Mouse (Mus musculus) hindbrain, embryonic 12.5 days (tissue): ENCODE results near the gene Krtap13. TPM values are rescaled to one million over a fixed set of nuclear protein-coding genes. Genes with fewer than 3 reads are reported as not detected.

ENCODE experiments used
- ATAC-seq: fragments of 200-750 bp; cut with Nextera tagmentation; 2 replicates; pipeline ENCODE4 v1.8.0; 2017; ENCODE audit warnings: moderate TSS enrichment; ENCODE audit not compliant: low FRiP score
- H3K27ac ChIP-seq: fragments of 300-500 bp; sonication (generic); 2 replicates; pipeline ENCODE4 v1.5.1; 2016; ENCODE audit warnings: mild to moderate bottlenecking
- H3K27me3 ChIP-seq: fragments of 300-500 bp; sonication (generic); 2 replicates; pipeline ENCODE4 v1.6.1; 2016; ENCODE audit warnings: mild to moderate bottlenecking
- H3K36me3 ChIP-seq: fragments of 300-500 bp; sonication (generic); 2 replicates; pipeline ENCODE4 v1.6.1; 2016; ENCODE audit warnings: mild to moderate bottlenecking
- H3K4me1 ChIP-seq: fragments of 300-500 bp; sonication (generic); 2 replicates; pipeline ENCODE4 v1.6.1; 2016
- H3K4me2 ChIP-seq: fragments of 300-500 bp; sonication (generic); replicated peaks from 2 replicates; pipeline ENCODE4 v1.6.1; 2016; ENCODE audit warnings: mild to moderate bottlenecking
- H3K4me3 ChIP-seq: fragments of 300-500 bp; sonication (generic); 2 replicates; pipeline ENCODE4 v1.5.1; 2016; ENCODE audit warnings: mild to moderate bottlenecking
- H3K9ac ChIP-seq: fragments of 300-500 bp; sonication (generic); 2 replicates; pipeline ENCODE4 v1.6.1; 2016; ENCODE audit warnings: mild to moderate bottlenecking, moderate library complexity
- H3K9me3 ChIP-seq: fragments of 300-500 bp; sonication (generic); replicated peaks from 2 replicates; pipeline ENCODE4 v1.6.1; 2016; ENCODE audit warnings: mild to moderate bottlenecking
- WGBS: fragments of 180-500 bp; shearing (Covaris S2); methylation state at CpG from one replicate; pipeline ENCODE4 v1.1.7; 2016; 5-methylcytosine and 5-hydroxymethylcytosine counted together
- polyA plus RNA-seq: library from polyadenylated mRNA; unstranded; fragments of >200 nt; fragmentation: Nextera tagmentation; extraction: Ambion mirVana; gene quantifications from 2 replicates; pipeline ENCODE4 v1.2.1, GENCODE M21; 2016

Gene Krtap13
- polyA plus RNA-seq, 1 experiment from 2014 or later, result not detected

DNA sequence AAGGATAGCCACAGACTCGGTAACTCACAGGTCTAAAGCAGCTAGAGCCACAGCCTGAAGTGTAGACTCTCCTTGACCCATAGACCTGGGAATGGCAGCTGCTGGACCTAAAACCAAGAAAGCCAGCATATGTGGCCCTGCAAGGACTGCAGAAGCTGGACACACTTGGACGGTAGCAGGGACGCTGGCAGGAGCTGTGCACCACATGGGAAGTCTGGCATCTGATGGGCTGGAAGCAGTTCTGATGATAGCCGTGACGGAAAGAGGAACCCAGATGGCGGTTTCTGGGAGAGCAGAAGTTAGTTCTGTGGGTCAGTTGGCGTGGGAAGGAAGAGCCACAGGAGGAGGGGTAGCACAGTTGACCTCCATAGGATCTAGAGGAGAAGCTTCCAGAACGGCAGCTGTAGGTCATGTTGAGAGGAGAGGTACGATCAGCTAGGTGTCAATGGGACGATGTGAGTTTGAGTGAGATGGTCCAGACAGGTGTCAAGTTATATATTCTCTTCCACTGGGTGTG is 43.9 kb downstream of the Krtap13 start, which contains the start of gene 2310061N02Rik:
Gene 2310061N02Rik (minus strand): TSS at position 467 of the 517 bp plus-strand sequence.
- ATAC-seq, result no peak
- Histone ChIP-seq H3K4me3 (no peak within 1 kb of the TSS), H3K4me2 (no peak within 1 kb of the TSS), H3K36me3 (no peaks in the 10 kb centered on the region), H3K4me1 (no peaks in the 10 kb centered on the region), H3K27ac (no peak within 1 kb of the TSS), H3K27me3 (no peaks in the 10 kb centered on the region), H3K9ac (no peak within 1 kb of the TSS), H3K9me3 (no peaks in the 10 kb centered on the region)
- WGBS, result 89% methylated on average over 10 of the region's 10 CpGs

DNA sequence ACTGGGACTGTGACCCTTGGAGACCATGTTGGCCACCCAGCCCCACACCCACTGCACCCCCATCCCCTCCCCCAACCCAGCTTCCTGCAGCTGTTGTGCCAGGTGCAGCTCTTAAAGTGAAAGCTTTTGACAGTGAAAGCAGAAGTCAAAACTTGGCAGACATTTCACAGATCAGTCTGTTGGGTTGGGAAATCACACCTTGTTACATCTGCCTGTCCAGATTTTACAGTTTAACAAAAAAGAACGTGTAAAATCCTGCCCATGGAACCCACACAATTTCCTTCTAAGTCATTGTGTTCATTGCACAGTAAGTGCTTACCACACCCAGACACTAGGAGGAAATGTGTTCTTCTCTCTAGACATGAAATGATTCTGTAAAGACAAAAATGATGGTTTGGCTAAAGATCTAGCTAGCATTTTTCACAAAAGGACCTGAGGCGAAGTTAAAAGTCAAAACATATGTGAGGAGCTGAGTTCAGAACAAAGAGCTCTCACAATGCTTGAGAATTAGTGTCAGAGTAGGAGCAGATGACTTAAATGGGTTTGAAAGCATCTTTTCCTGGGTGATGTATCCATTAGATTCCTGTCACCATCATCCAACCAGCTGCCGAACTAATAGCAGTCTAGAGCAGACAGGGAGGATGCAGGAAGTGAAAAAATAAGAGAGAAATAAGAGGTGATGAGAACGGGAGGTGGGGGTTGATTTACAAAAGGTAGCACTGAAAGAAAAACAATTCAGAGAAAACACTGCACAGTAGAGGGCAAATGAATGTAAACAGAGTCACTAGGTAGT is 50.2 kb downstream of the Krtap13 start:
- H3K9ac ChIP-seq, result no peak overlapping the region
- no peaks in the 10 kb centered on the region for H3K27me3 ChIP-seq
- H3K9me3 ChIP-seq, result no peaks in the 10 kb centered on the region
- 55% methylated on average over 4 of the region's 4 CpGs for WGBS
- no peak overlapping the region for H3K27ac ChIP-seq
- H3K4me3 ChIP-seq, result no peak overlapping the region
- ATAC-seq, result no peak
- H3K4me2 ChIP-seq, result no peak overlapping the region
- H3K4me1 ChIP-seq, result no peaks in the 10 kb centered on the region
- no peaks in the 10 kb centered on the region for H3K36me3 ChIP-seq

Other genes with a start within 250 kb of the Krtap13 start
- gene Cldn17, start 244.7 kb downstream of the Krtap13 start, polyA plus RNA-seq, result not detected in 2 replicates
- 1.6 and 2.9 TPM in 2 replicates for gene Cldn8, start 188.5 kb downstream of the Krtap13 start, polyA plus RNA-seq
- not detected in 2 replicates for gene Krtap24-1, start 139.4 kb downstream of the Krtap13 start, polyA plus RNA-seq
- not detected in 2 replicates for gene 2310079G19Rik, start 124.0 kb downstream of the Krtap13 start, polyA plus RNA-seq
- gene Krtap26-1, start 103.8 kb downstream of the Krtap13 start, polyA plus RNA-seq, result not detected in 2 replicates
- not detected in 2 replicates for gene Krtap27-1, start 80.0 kb downstream of the Krtap13 start, polyA plus RNA-seq
- not detected in 2 replicates for gene 2310061N02Rik, start 43.7 kb downstream of the Krtap13 start, polyA plus RNA-seq
- gene Krtap13-1, start 22.8 kb downstream of the Krtap13 start, polyA plus RNA-seq, result not detected in 2 replicates
- not detected in 2 replicates for gene 2310034C09Rik, start 7.2 kb upstream of the Krtap13 start, polyA plus RNA-seq
- gene 2310057N15Rik, start 22.6 kb upstream of the Krtap13 start, polyA plus RNA-seq, result not detected in 2 replicates
- not detected in 2 replicates for gene Gm5965, start 26.3 kb upstream of the Krtap13 start, polyA plus RNA-seq
- not detected in 2 replicates for gene Gm20741, start 60.6 kb upstream of the Krtap13 start, polyA plus RNA-seq
- gene Krtap15, start 68.6 kb upstream of the Krtap13 start, polyA plus RNA-seq, result not detected in 2 replicates
- not detected in 2 replicates for gene Krtap14, start 74.5 kb upstream of the Krtap13 start, polyA plus RNA-seq
- gene Krtap19-1, start 117.8 kb upstream of the Krtap13 start, polyA plus RNA-seq, result not detected in 2 replicates
- gene Krtap19-2, start 122.6 kb upstream of the Krtap13 start, polyA plus RNA-seq, result not detected in 2 replicates
- gene Krtap19-3, start 126.4 kb upstream of the Krtap13 start, polyA plus RNA-seq, result not detected in 2 replicates
- gene Krtap19-4, start 133.5 kb upstream of the Krtap13 start, polyA plus RNA-seq, result not detected in 2 replicates
- gene Krtap19-5, start 144.8 kb upstream of the Krtap13 start, polyA plus RNA-seq, result not detected in 2 replicates
- not detected in 2 replicates for gene Krtap19-9b, start 180.6 kb upstream of the Krtap13 start, polyA plus RNA-seq
- gene Krtap16-3, start 211.2 kb upstream of the Krtap13 start, polyA plus RNA-seq, result not detected in 2 replicates